Mouse (Mus musculus) liver, embryonic 15.5 days (tissue): Measurements from ENCODE around the gene Olfr351. TPM values are rescaled to one million over a fixed set of nuclear protein-coding genes. Genes with fewer than 3 reads are reported as not detected.

ENCODE experiments used
- ATAC-seq: fragments of 200-750 bp; cut with Nextera tagmentation; 2 replicates; pipeline ENCODE4 v1.8.0; 2017; ENCODE audit warnings: moderate number of reproducible peaks, mild to moderate bottlenecking, moderate library complexity; ENCODE audit not compliant: insufficient read depth
- H3K27ac ChIP-seq: fragments of 300-500 bp; sonication (generic); replicated peaks from 2 replicates; pipeline ENCODE4 v1.5.1; 2015; ENCODE audit warnings: mild to moderate bottlenecking, inconsistent platforms
- H3K27me3 ChIP-seq: fragments of 300-500 bp; sonication (generic); 2 replicates; pipeline ENCODE4 v1.6.1; 2015; ENCODE audit warnings: mild to moderate bottlenecking, inconsistent platforms
- H3K36me3 ChIP-seq: fragments of 300-500 bp; sonication (generic); replicated peaks from 2 replicates; pipeline ENCODE4 v1.6.1; 2015; ENCODE audit warnings: moderate library complexity, mild to moderate bottlenecking, inconsistent platforms
- H3K4me1 ChIP-seq: fragments of 300-500 bp; sonication (generic); replicated peaks from 2 replicates; pipeline ENCODE4 v1.6.1; 2015; ENCODE audit warnings: inconsistent platforms
- H3K4me2 ChIP-seq: fragments of 300-500 bp; sonication (generic); 2 replicates; pipeline ENCODE4 v1.6.1; 2015; ENCODE audit warnings: moderate library complexity, mild to moderate bottlenecking, inconsistent platforms
- H3K4me3 ChIP-seq: fragments of 300-500 bp; sonication (generic); replicated peaks from 2 replicates; pipeline ENCODE4 v1.5.1; 2015; ENCODE audit warnings: mild to moderate bottlenecking, inconsistent platforms
- H3K9ac ChIP-seq: fragments of 300-500 bp; sonication (generic); 2 replicates; pipeline ENCODE4 v1.6.1; 2015; ENCODE audit warnings: moderate library complexity, mild to moderate bottlenecking, inconsistent platforms
- H3K9me3 ChIP-seq: fragments of 300-500 bp; sonication (generic); replicated peaks from 2 replicates; pipeline ENCODE4 v1.6.1; 2016; ENCODE audit warnings: inconsistent platforms
- WGBS: fragments of 180-500 bp; shearing (Covaris S2); methylation state at CpG from one replicate; pipeline ENCODE4 v1.1.7; 2015; ENCODE audit warnings: mixed read lengths; ENCODE audit not compliant: insufficient replicate concordance; 5-methylcytosine and 5-hydroxymethylcytosine counted together
- polyA plus RNA-seq: library from polyadenylated mRNA; unstranded; fragments of >200 nt; fragmentation: Nextera tagmentation; extraction: Ambion mirVana; gene quantifications from 2 replicates; pipeline ENCODE4 v1.2.1, GENCODE M21; 2015

The Olfr351 gene
- not detected in 2 replicates for polyA plus RNA-seq

DNA sequence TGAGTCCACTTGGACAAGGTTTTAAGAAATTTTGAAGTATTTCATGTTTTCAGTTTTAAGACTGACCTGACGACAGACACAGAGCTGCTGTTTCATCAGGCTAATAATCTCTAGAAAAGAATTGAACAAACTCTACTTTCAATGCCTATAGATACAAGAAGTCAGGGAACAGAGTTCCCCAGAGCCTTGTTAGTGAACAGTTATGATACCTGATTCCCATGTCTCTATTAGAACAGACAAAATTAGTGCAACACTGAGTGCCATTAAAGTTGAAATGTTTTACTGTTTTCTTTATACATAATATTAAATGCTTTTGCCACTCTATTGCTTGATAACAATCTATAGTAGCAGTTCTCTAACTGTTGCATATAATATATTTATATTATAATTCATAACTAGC is at the start of gene Olfr351:
Gene Olfr351, minus strand, starts transcription at position 101 of the 400 bp plus-strand sequence.
- no peaks in the 10 kb centered on the region for H3K36me3 ChIP-seq
- H3K4me3 ChIP-seq = no peak within 1 kb of the TSS
- no peaks in the 10 kb centered on the region for H3K9me3 ChIP-seq
- no peaks in the 10 kb centered on the region for H3K27me3 ChIP-seq
- no peak within 1 kb of the TSS for H3K4me2 ChIP-seq
- no peaks in the 10 kb centered on the region for H3K4me1 ChIP-seq
- no peak for ATAC-seq
- WGBS = 55% methylated on average over 1 of the region's 1 CpGs
- H3K9ac ChIP-seq = no peak within 1 kb of the TSS
- no peak within 1 kb of the TSS for H3K27ac ChIP-seq

- H3K27ac ChIP-seq = no peak within 1 kb of the TSS
- no peaks in the 10 kb centered on the region for H3K36me3 ChIP-seq
- ATAC-seq = no peak
- H3K9ac ChIP-seq = no peak within 1 kb of the TSS
- H3K27me3 ChIP-seq = no peaks in the 10 kb centered on the region
- H3K4me2 ChIP-seq = no peak within 1 kb of the TSS
- H3K9me3 ChIP-seq = no peaks in the 10 kb centered on the region
- H3K4me3 ChIP-seq = no peak within 1 kb of the TSS
- no peaks in the 10 kb centered on the region for H3K4me1 ChIP-seq
Measured at GRCm38 (mm10) chr2:36905380-36905779, 42.9 kb upstream of the Olfr351 start, which contains the start of gene Olfr354. Gene Olfr354, plus strand, starts transcription at chr2:36905680.

DNA sequence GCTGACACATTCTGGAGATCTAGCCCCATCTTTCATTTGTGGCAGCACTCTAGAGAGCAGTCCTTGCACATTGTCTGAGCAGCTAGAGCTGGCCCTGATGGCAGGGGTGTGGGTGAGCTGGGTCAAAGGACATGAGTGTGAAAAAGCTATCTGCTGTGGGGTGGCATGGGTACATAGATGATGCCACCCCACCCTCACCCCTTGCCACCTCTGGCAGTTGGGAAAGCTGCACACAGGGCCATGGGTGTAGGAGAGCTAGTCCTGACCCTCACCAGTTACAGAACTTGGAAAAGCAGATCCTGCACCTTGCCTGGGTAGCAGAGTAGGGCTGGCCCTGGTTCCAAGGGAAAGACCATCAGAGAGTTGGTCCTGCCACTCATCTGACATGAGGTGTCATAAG is 34.7 kb upstream of the Olfr351 start:
- Histone ChIP-seq H3K9ac (no peak overlapping the region), H3K9me3 (no peaks in the 10 kb centered on the region), H3K27ac (no peak overlapping the region), H3K4me1 (no peaks in the 10 kb centered on the region), H3K4me3 (no peak overlapping the region), H3K27me3 (no peaks in the 10 kb centered on the region), H3K4me2 (no peak overlapping the region), H3K36me3 (no peaks in the 10 kb centered on the region)
- ATAC-seq = no peak

DNA sequence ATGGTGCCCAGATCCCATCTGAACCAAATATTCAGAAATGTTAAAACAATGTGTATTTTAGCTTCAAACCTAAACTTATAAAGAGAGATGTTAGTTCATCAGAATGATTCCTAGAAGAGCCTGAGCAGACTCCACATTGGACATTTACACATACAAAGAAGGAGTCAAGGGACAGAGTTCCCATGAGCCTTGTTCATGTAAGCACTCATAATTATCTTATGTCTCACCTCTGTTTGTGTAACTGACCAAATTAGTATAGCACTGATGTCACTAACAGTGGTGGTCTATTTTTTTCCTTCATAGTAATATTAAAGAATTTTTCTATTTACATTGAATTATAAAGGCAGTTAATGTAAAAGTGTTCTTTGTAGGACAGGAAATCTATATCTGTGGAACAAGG is 30.4 kb upstream of the Olfr351 start, which contains the start of gene Olfr353:
Gene Olfr353, minus strand, starts transcription at position 101 of the 400 bp plus-strand sequence.
- no peaks in the 10 kb centered on the region for H3K9me3 ChIP-seq
- no peak for ATAC-seq
- no peak within 1 kb of the TSS for H3K9ac ChIP-seq
- H3K27me3 ChIP-seq = no peaks in the 10 kb centered on the region
- H3K4me1 ChIP-seq = no peaks in the 10 kb centered on the region
- no peaks in the 10 kb centered on the region for H3K36me3 ChIP-seq
- H3K4me3 ChIP-seq = no peak within 1 kb of the TSS
- H3K27ac ChIP-seq = no peak within 1 kb of the TSS
- no peak within 1 kb of the TSS for H3K4me2 ChIP-seq

GRCm38 (mm10) chr2:36868160-36868559 is 5.7 kb upstream of the Olfr351 start, which contains the start of gene Olfr352:
Gene Olfr352, plus strand, starts transcription at chr2:36868460.
- H3K36me3 ChIP-seq = no peaks in the 10 kb centered on the region
- H3K4me2 ChIP-seq = no peak within 1 kb of the TSS
- no peaks in the 10 kb centered on the region for H3K27me3 ChIP-seq
- no peaks in the 10 kb centered on the region for H3K9me3 ChIP-seq
- no peak within 1 kb of the TSS for H3K4me3 ChIP-seq
- H3K4me1 ChIP-seq = no peaks in the 10 kb centered on the region
- WGBS = 54% methylated on average over 1 of the region's 1 CpGs
- ATAC-seq = no peak
- no peak within 1 kb of the TSS for H3K27ac ChIP-seq
- no peak within 1 kb of the TSS for H3K9ac ChIP-seq

- Histone ChIP-seq H3K27me3 (no peaks in the 10 kb centered on the region), H3K4me2 (no peak within 1 kb of the TSS), H3K27ac (no peak within 1 kb of the TSS), H3K4me1 (no peaks in the 10 kb centered on the region), H3K9ac (no peak within 1 kb of the TSS), H3K9me3 (no peaks in the 10 kb centered on the region), H3K36me3 (no peaks in the 10 kb centered on the region), H3K4me3 (no peak within 1 kb of the TSS)
- 50% methylated on average over 1 of the region's 1 CpGs for WGBS
- ATAC-seq = no peak
Measured at GRCm38 (mm10) chr2:36846010-36846409, 16.4 kb downstream of the Olfr351 start, which contains the start of gene Olfr350. Gene Olfr350, plus strand, starts transcription at chr2:36846310.

- no peak within 1 kb of the TSS for H3K9ac ChIP-seq
- H3K4me3 ChIP-seq = no peak within 1 kb of the TSS
- H3K36me3 ChIP-seq = no peaks in the 10 kb centered on the region
- H3K4me1 ChIP-seq = no peaks in the 10 kb centered on the region
- H3K27me3 ChIP-seq = no peaks in the 10 kb centered on the region
- 24% methylated on average over 1 of the region's 1 CpGs for WGBS
- no peak within 1 kb of the TSS for H3K27ac ChIP-seq
- no peaks in the 10 kb centered on the region for H3K9me3 ChIP-seq
- no peak for ATAC-seq
- no peak within 1 kb of the TSS for H3K4me2 ChIP-seq
Measured at GRCm38 (mm10) chr2:36816932-36817331, 45.5 kb downstream of the Olfr351 start, which contains the start of gene Olfr3. Gene Olfr3, minus strand, starts transcription at chr2:36817032.

Other genes with a start within 250 kb of the Olfr351 start
- not detected in 2 replicates for gene Olfr345, start 222.6 kb downstream of the Olfr351 start, polyA plus RNA-seq
- gene Olfr346, start 176.9 kb downstream of the Olfr351 start, polyA plus RNA-seq = not detected in 2 replicates
- gene Olfr347, start 130.8 kb downstream of the Olfr351 start, polyA plus RNA-seq = not detected in 2 replicates
- not detected in 2 replicates for gene Olfr348, start 78.4 kb downstream of the Olfr351 start, polyA plus RNA-seq
- gene Olfr50, start 72.1 kb downstream of the Olfr351 start, polyA plus RNA-seq = not detected in 2 replicates
- gene Olfr3, start 45.6 kb downstream of the Olfr351 start, polyA plus RNA-seq = not detected in 2 replicates
- gene Olfr350, start 16.4 kb downstream of the Olfr351 start, polyA plus RNA-seq = not detected in 2 replicates
- gene Olfr352, start 5.8 kb upstream of the Olfr351 start, polyA plus RNA-seq = not detected in 2 replicates
- not detected in 2 replicates for gene Olfr353, start 30.3 kb upstream of the Olfr351 start, polyA plus RNA-seq
- gene Olfr354, start 43.0 kb upstream of the Olfr351 start, polyA plus RNA-seq = not detected in 2 replicates
- gene Olfr355, start 66.2 kb upstream of the Olfr351 start, polyA plus RNA-seq = not detected in 2 replicates
- not detected in 2 replicates for gene Olfr356, start 74.5 kb upstream of the Olfr351 start, polyA plus RNA-seq
- gene Olfr357, start 131.2 kb upstream of the Olfr351 start, polyA plus RNA-seq = not detected in 2 replicates
- not detected in 2 replicates for gene Olfr358, start 146.7 kb upstream of the Olfr351 start, polyA plus RNA-seq
- not detected in 2 replicates for gene Olfr360, start 203.1 kb upstream of the Olfr351 start, polyA plus RNA-seq
- gene Olfr361, start 226.6 kb upstream of the Olfr351 start, polyA plus RNA-seq = not detected in 2 replicates